Comparison of ENCODE assay signal across 19 mouse cellular contexts in the genomic region with DNA sequence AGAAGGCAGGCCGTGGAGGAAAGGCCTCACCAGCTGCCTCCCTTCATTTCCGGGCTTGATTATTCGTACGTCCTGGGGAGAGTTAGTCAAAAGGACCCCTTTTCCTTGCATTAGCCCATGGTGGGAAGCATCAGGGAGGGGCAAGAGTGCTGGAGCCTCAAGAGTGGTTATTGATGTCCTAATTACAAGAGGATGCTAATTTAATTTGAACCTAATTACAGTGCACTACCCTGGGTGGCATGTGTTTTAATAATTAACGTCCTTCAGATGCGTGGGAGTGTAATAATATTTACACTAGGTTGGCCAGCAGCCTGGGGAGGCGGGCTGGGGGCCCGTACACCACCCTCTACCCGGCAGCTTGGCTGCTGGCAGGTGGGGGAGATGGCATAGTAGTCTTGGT. TPM values are rescaled to one million over a fixed set of nuclear protein-coding genes. Genes with fewer than 3 reads are reported as not detected.
DNase-seq lines count a peak whose midpoint lies in the region; ATAC-seq and TF ChIP-seq lines count a peak whose summit lies in the region.
"Had no signal": no experiment of that assay in that cellular context is flagged by ENCODE, and none has a peak within 500 bp of the region (broad histone marks: within the 10 kb centered on the region; RNA-seq: fewer than 3 reads in every experiment).

No protein-coding gene starts in this region.

- no peak for TF ChIP-seq CTCF in stomach, postnatal 0 days (IDR thresholded peaks at IDR 0.05; ENCODE audit: low read depth)
- TF ChIP-seq CTCF in hindbrain, postnatal 0 days (IDR thresholded peaks at IDR 0.05; ENCODE audit: low read depth), result no peak

- H3K4me2 ChIP-seq in hindbrain, embryonic 16.5 days (ENCODE audit: low read length), result no peak overlapping the region
- H3K4me2 ChIP-seq in stomach, embryonic 14.5 days (replicated peaks; ENCODE audit: low read depth, low read length), result no peak overlapping the region
- H3K4me2 ChIP-seq in stomach, postnatal 0 days (replicated peaks; ENCODE audit: low read depth), result no peak overlapping the region
- no peak overlapping the region for H3K4me2 ChIP-seq in hindbrain, postnatal 0 days (ENCODE audit: low read depth, low read length)
- H3K4me2 ChIP-seq: embryonic facial prominence, embryonic 13.5 days; heart, embryonic 15.5 days; liver, embryonic 15.5 days; midbrain, embryonic 12.5 days had no signal

- TF ChIP-seq EP300 in stomach, postnatal 0 days (optimal IDR thresholded peaks at IDR 0.05), result no peak

- 59% methylated on average over 9 of the region's 9 CpGs for WGBS in hindbrain, embryonic 10.5 days
- 23% methylated on average over 9 of the region's 9 CpGs for WGBS in hindbrain, embryonic 16.5 days
- 32% methylated on average over 9 of the region's 9 CpGs for WGBS in stomach, embryonic 14.5 days
- WGBS in stomach, postnatal 0 days, result 28% methylated on average over 9 of the region's 9 CpGs
- 24% methylated on average over 9 of the region's 9 CpGs for WGBS in hindbrain, postnatal 0 days

- no peak for DNase-seq in hindbrain, embryonic 10.5 days (ENCODE audit: low spot score)
- no peak for DNase-seq in stomach, postnatal 0 days (ENCODE audit: low spot score)
- DNase-seq in hindbrain, postnatal 0 days (ENCODE audit: low spot score), result no peak
- DNase-seq in gastrocnemius, adult 18-20 months (ENCODE audit: low spot score), result no peak
- no peak for DNase-seq in cerebellum, postnatal 36 days
- no peak for DNase-seq in left cerebral cortex, adult 8-10 months (ENCODE audit: low spot score in 2 of 2)
- DNase-seq: adrenal gland, postnatal 14 days; cerebellum, adult 9-10 months; heart, adult 18-20 months; kidney, adult 9 months; thymus, adult 18-20 months had no signal

- peak overlapping the region; percentile 9; the same call in 1 of the 2 replicates for H3K27ac ChIP-seq in hindbrain, embryonic 10.5 days
- no peak overlapping the region; the same call in 1 of the 2 replicates for H3K27ac ChIP-seq in hindbrain, embryonic 16.5 days (ENCODE audit: low read depth, low read length)
- H3K27ac ChIP-seq in stomach, embryonic 14.5 days (ENCODE audit: low read length), result no peak overlapping the region
- H3K27ac ChIP-seq in stomach, postnatal 0 days (replicated peaks), result no peak overlapping the region
- H3K27ac ChIP-seq in hindbrain, postnatal 0 days, result peak overlapping the region; percentile 60; the same call in 1 of the 2 replicates
- H3K27ac ChIP-seq: embryonic facial prominence, embryonic 13.5 days; heart, embryonic 15.5 days; liver, embryonic 15.5 days; midbrain, embryonic 12.5 days had no signal

- peaks cover 33% of the 10 kb centered on the region for H3K4me1 ChIP-seq in hindbrain, embryonic 10.5 days (replicated peaks)
- H3K4me1 ChIP-seq in hindbrain, embryonic 16.5 days (ENCODE audit: control insufficient read depth, insufficient read depth, low read depth, low read length), result peaks cover 20% of the 10 kb centered on the region
- 0 out of 2 replicates have a peak, but pooled peaks cover 2% of the 10 kb centered on the region for H3K4me1 ChIP-seq in stomach, embryonic 14.5 days (ENCODE audit: control insufficient read depth, insufficient read depth, low read length)
- H3K4me1 ChIP-seq in stomach, postnatal 0 days (replicated peaks; ENCODE audit: control insufficient read depth, insufficient read depth), result no peaks in the 10 kb centered on the region
- H3K4me1 ChIP-seq in hindbrain, postnatal 0 days (ENCODE audit: insufficient read depth, low read length), result peaks cover 21% of the 10 kb centered on the region
- H3K4me1 ChIP-seq: embryonic facial prominence, embryonic 13.5 days; liver, embryonic 15.5 days had no signal

- H3K9me3 ChIP-seq in hindbrain, embryonic 10.5 days, result no peaks in the 10 kb centered on the region
- no peaks in the 10 kb centered on the region for H3K9me3 ChIP-seq in hindbrain, embryonic 16.5 days (ENCODE audit: control insufficient read depth, low read length)
- H3K9me3 ChIP-seq in stomach, embryonic 14.5 days (ENCODE audit: control insufficient read depth, low read depth, low read length), result no peaks in the 10 kb centered on the region
- no peaks in the 10 kb centered on the region for H3K9me3 ChIP-seq in stomach, postnatal 0 days (ENCODE audit: control insufficient read depth, low read length)
- H3K9me3 ChIP-seq in hindbrain, postnatal 0 days (ENCODE audit: low read length), result no peaks in the 10 kb centered on the region
- H3K9me3 ChIP-seq: embryonic facial prominence, embryonic 13.5 days; heart, embryonic 15.5 days; liver, embryonic 15.5 days; midbrain, embryonic 12.5 days had no signal

- H3K9ac ChIP-seq in hindbrain, embryonic 16.5 days (ENCODE audit: low read depth, low read length), result no peak overlapping the region
- H3K9ac ChIP-seq in stomach, embryonic 14.5 days (replicated peaks; ENCODE audit: low read depth, low read length), result no peak overlapping the region
- no peak overlapping the region for H3K9ac ChIP-seq in stomach, postnatal 0 days (ENCODE audit: low read length)
- no peak overlapping the region for H3K9ac ChIP-seq in hindbrain, postnatal 0 days (replicated peaks; ENCODE audit: low read length)
- H3K9ac ChIP-seq: embryonic facial prominence, embryonic 13.5 days; heart, embryonic 15.5 days; liver, embryonic 15.5 days; midbrain, embryonic 12.5 days had no signal

- no peak overlapping the region for H3K4me3 ChIP-seq in hindbrain, embryonic 10.5 days
- H3K4me3 ChIP-seq in hindbrain, embryonic 16.5 days (ENCODE audit: low read length), result no peak overlapping the region
- H3K4me3 ChIP-seq in stomach, embryonic 14.5 days (ENCODE audit: low read depth, low read length), result no peak overlapping the region
- no peak overlapping the region for H3K4me3 ChIP-seq in stomach, postnatal 0 days (ENCODE audit: low read depth, low read length)
- H3K4me3 ChIP-seq in hindbrain, postnatal 0 days (ENCODE audit: low read length), result no peak overlapping the region
- H3K4me3 ChIP-seq: embryonic facial prominence, embryonic 13.5 days; heart, embryonic 15.5 days; liver, embryonic 15.5 days; midbrain, embryonic 12.5 days had no signal

- H3K27me3 ChIP-seq in hindbrain, embryonic 10.5 days (ENCODE audit: insufficient read depth, poor library complexity, severe bottlenecking), result no peaks in the 10 kb centered on the region
- H3K27me3 ChIP-seq in hindbrain, embryonic 16.5 days (replicated peaks; ENCODE audit: control insufficient read depth, insufficient read depth, low read length), result no peaks in the 10 kb centered on the region
- no peaks in the 10 kb centered on the region for H3K27me3 ChIP-seq in stomach, embryonic 14.5 days (ENCODE audit: control insufficient read depth, insufficient read depth, low read length)
- H3K27me3 ChIP-seq in stomach, postnatal 0 days (ENCODE audit: control insufficient read depth, insufficient read depth, low read length), result no peaks in the 10 kb centered on the region
- H3K27me3 ChIP-seq in hindbrain, postnatal 0 days (ENCODE audit: insufficient read depth, low read length), result no peaks in the 10 kb centered on the region
- H3K27me3 ChIP-seq: CH12.LX; embryonic facial prominence, embryonic 13.5 days; heart, embryonic 15.5 days; liver, embryonic 15.5 days; midbrain, embryonic 12.5 days had no signal

- H3K36me3 ChIP-seq in hindbrain, embryonic 10.5 days, result peaks cover 45% of the 10 kb centered on the region
- peaks cover 3% of the 10 kb centered on the region; the same call in 1 of the 2 replicates for H3K36me3 ChIP-seq in hindbrain, embryonic 16.5 days (ENCODE audit: control insufficient read depth, insufficient read depth, low read length)
- peaks cover 29% of the 10 kb centered on the region for H3K36me3 ChIP-seq in stomach, embryonic 14.5 days (ENCODE audit: control insufficient read depth, insufficient read depth, low read length)
- peaks cover 9% of the 10 kb centered on the region; the same call in 1 of the 2 replicates for H3K36me3 ChIP-seq in stomach, postnatal 0 days (ENCODE audit: control insufficient read depth, insufficient read depth, low read length)
- H3K36me3 ChIP-seq in hindbrain, postnatal 0 days (ENCODE audit: insufficient read depth, low read length), result peaks cover 4% of the 10 kb centered on the region; the same call in 1 of the 2 replicates

- ATAC-seq in hindbrain, embryonic 16.5 days, result no peak
- ATAC-seq in stomach, embryonic 14.5 days (ENCODE audit: insufficient number of reproducible peaks, insufficient read depth, low FRiP score, low read depth), result 0 out of 2 replicates have a peak, but pooled peaks have one; percentile 43
- ATAC-seq in stomach, postnatal 0 days (ENCODE audit: low FRiP score, low TSS enrichment), result no peak
- no peak for ATAC-seq in hindbrain, postnatal 0 days

RNA-seq across cellular contexts. Expression of gene Lrrc4, which starts 59.9 kb away (rescaled TPM):
- 2.3 and 2.4 TPM in 2 replicates for polyA plus RNA-seq in hindbrain, embryonic 10.5 days (2016; fragmentation: Nextera tagmentation; extraction: Ambion mirVana)
- 7.2 and 7.4 TPM in 2 replicates for polyA plus RNA-seq in hindbrain, embryonic 16.5 days (2015; fragmentation: Nextera tagmentation; extraction: Ambion mirVana)
- 0.32 and 0.87 TPM in 2 replicates for polyA plus RNA-seq in stomach, embryonic 14.5 days (2014; fragmentation: Nextera tagmentation; extraction: Ambion mirVana)
- polyA plus RNA-seq in stomach, postnatal 0 days (2015; fragmentation: Nextera tagmentation; extraction: Ambion mirVana), result 0.51 and 0.62 TPM in 2 replicates
- 54.8 and 59.8 TPM in 2 replicates for total RNA-seq in hindbrain, postnatal 0 days (2014; rRNA removed)
- 6.0 and 6.1 TPM in 2 replicates for polyA plus RNA-seq in hindbrain, postnatal 0 days (2015; fragmentation: Nextera tagmentation; extraction: Ambion mirVana)
- under 1 TPM; 0.39 to 0.40 TPM for total RNA-seq in gastrocnemius, adult 18-20 months (2021)
- total RNA-seq in left cerebral cortex, adult 8-10 months (2022), result 10 to 100 TPM; 83.9 to 94.8 (median 90.8) TPM
- total RNA-seq: hematopoietic stem cell, adult 5-6 weeks had no signal

Comparison
In these comparisons a context has a peak if more than half of its experiments do, and no peak if none do; other contexts are left out.
1. H3K27ac ChIP-seq: peak in hindbrain, embryonic 10.5 days (single experiment) and hindbrain, postnatal 0 days (single experiment); none in hindbrain, embryonic 16.5 days (single experiment), stomach, embryonic 14.5 days (single experiment) and stomach, postnatal 0 days (single experiment).